9 mouse cellular contexts compared by ENCODE assay signal in genomic region chr8:40150911-40151797, GRCm38 (mm10).
DNase-seq lines count a peak whose midpoint lies in the region; ATAC-seq and TF ChIP-seq lines count a peak whose summit lies in the region.
"Had no signal": no experiment of that assay in that cellular context is flagged by ENCODE, and none has a peak within 500 bp of the region (broad histone marks: within the 10 kb centered on the region; RNA-seq: fewer than 3 reads in every experiment).

No protein-coding gene starts in this region.

- no peak for TF ChIP-seq POLR2A in lung, adult 2 months (IDR thresholded peaks at IDR 0.05; ENCODE audit: borderline replicate concordance, extremely low read depth, low read depth, low read length)

- no peaks in the 10 kb centered on the region for H3K36me3 ChIP-seq in forebrain, embryonic 16.5 days (ENCODE audit: control insufficient read depth, insufficient read depth)

- 4% methylated on average over 21 of the region's 21 CpGs for WGBS in forebrain, embryonic 16.5 days
- WGBS in lung, adult 2 months, result 16% methylated on average over 21 of the region's 21 CpGs

- TF ChIP-seq CTCF in layer of hippocampus, adult 2 months (conservative IDR thresholded peaks at IDR 0.05), result peak; percentile 91
- peak; percentile 60 for TF ChIP-seq CTCF in lung, adult 2 months (IDR thresholded peaks at IDR 0.05; ENCODE audit: insufficient read depth, low read length)

- H3K27me3 ChIP-seq in forebrain, embryonic 16.5 days (replicated peaks; ENCODE audit: control insufficient read depth, insufficient read depth, low read length), result no peaks in the 10 kb centered on the region

- peak overlapping the region; percentile 51 for H3K4me2 ChIP-seq in forebrain, embryonic 16.5 days (ENCODE audit: low read length)

- DNase-seq in MEL-GATA-1-ER (ENCODE audit: extremely low read depth, low read depth), result peak; percentile 32
- peak; percentile 29 for DNase-seq in cerebellum, adult 11-12 months
- peak; percentile 71 for DNase-seq in heart, postnatal 4 days
- DNase-seq in layer of hippocampus, adult 2 months (ENCODE audit: low spot score in 2 of 2), result peak; percentile 65 to 79
- DNase-seq in lung, adult 2 months, result peak; percentile 57
- peak; percentile 19 for DNase-seq in ovary, postnatal 10 days (ENCODE audit: low spot score)
- DNase-seq in urinary bladder, postnatal 4 days (ENCODE audit: low spot score in 2 of 2), result peak; percentile 22 to 66

- H3K4me3 ChIP-seq in forebrain, embryonic 16.5 days (replicated peaks; ENCODE audit: low read length), result peak overlapping the region; percentile 32
- peak overlapping the region; percentile 30 for H3K4me3 ChIP-seq in layer of hippocampus, adult 2 months
- no peak overlapping the region for H3K4me3 ChIP-seq in lung, adult 2 months (replicated peaks; ENCODE audit: extremely low read depth, low read depth, low read length)

- no peaks in the 10 kb centered on the region for H3K9me3 ChIP-seq in forebrain, embryonic 16.5 days (ENCODE audit: control insufficient read depth, low read length)

- no peak overlapping the region for H3K9ac ChIP-seq in forebrain, embryonic 16.5 days (replicated peaks; ENCODE audit: low read depth, low read length)

- H3K4me1 ChIP-seq in forebrain, embryonic 16.5 days (replicated peaks; ENCODE audit: control insufficient read depth, insufficient read depth, low read length), result 0 out of 2 replicates have a peak, but pooled peaks cover 4% of the 10 kb centered on the region
- no peaks in the 10 kb centered on the region for H3K4me1 ChIP-seq in lung, adult 2 months (ENCODE audit: control insufficient read depth, insufficient read depth, low read length)

- H3K27ac ChIP-seq in forebrain, embryonic 16.5 days (ENCODE audit: low read length), result no peak overlapping the region
- no peak overlapping the region for H3K27ac ChIP-seq in layer of hippocampus, adult 2 months
- H3K27ac ChIP-seq: macrophage had no signal

- ATAC-seq in forebrain, embryonic 16.5 days, result peak; percentile 92

Comparison
In these comparisons a context has a peak if more than half of its experiments do, and no peak if none do; other contexts are left out.
1. DNase-seq: peak in every context shown above with its lines; median percentile 72 in layer of hippocampus, adult 2 months; 71 in heart, postnatal 4 days; 57 in lung, adult 2 months; 44 in urinary bladder, postnatal 4 days; 32 in MEL-GATA-1-ER; 29 in cerebellum, adult 11-12 months; 19 in ovary, postnatal 10 days.